Mouse (Mus musculus): ENCODE results near the gene Susd1. TPM values are rescaled to one million over a fixed set of nuclear protein-coding genes. Genes with fewer than 3 reads are reported as not detected.

The Susd1 gene
- total RNA-seq, 4 experiments from 2014 or later: 0.13 to 0.40 TPM; not detected in 2

- no peak for DNase-seq (ENCODE audit: low spot score in 2 of 2)
These were observed 4.4 kb downstream of the Susd1 start for GRCm38 (mm10) chr4:59434039-59434438.

- DNase-seq (ENCODE audit: low spot score in 2 of 2): no peak
These were observed 9.3 kb downstream of the Susd1 start for GRCm38 (mm10) chr4:59429128-59429527.

- DNase-seq (ENCODE audit: low spot score in 2 of 2): no peak
These were observed 12.0 kb downstream of the Susd1 start for GRCm38 (mm10) chr4:59426429-59426828.

- DNase-seq (ENCODE audit: low spot score in 2 of 2): no peak
These were observed 15.6 kb downstream of the Susd1 start for GRCm38 (mm10) chr4:59422808-59423207.

- DNase-seq (ENCODE audit: low spot score in 2 of 2): no peak
These were observed 16.2 kb downstream of the Susd1 start for GRCm38 (mm10) chr4:59422025-59422783.

GRCm38 (mm10) chr4:59421369-59421746 is 17.1 kb downstream of the Susd1 start:
- no peak for DNase-seq (ENCODE audit: low spot score in 2 of 2)

GRCm38 (mm10) chr4:59420695-59421368 is 17.6 kb downstream of the Susd1 start:
- DNase-seq (ENCODE audit: low spot score in 2 of 2): no peak

- DNase-seq (ENCODE audit: low spot score in 2 of 2): no peak
These were observed 19.2 kb downstream of the Susd1 start for GRCm38 (mm10) chr4:59419211-59419610.

GRCm38 (mm10) chr4:59413428-59413827 is 25.0 kb downstream of the Susd1 start:
- DNase-seq (ENCODE audit: low spot score in 2 of 2): no peak

GRCm38 (mm10) chr4:59411153-59411552 is 27.3 kb downstream of the Susd1 start:
- DNase-seq (ENCODE audit: low spot score in 2 of 2): no peak

- no peak for DNase-seq (ENCODE audit: low spot score in 2 of 2)
These were observed 30.7 kb downstream of the Susd1 start for GRCm38 (mm10) chr4:59407766-59408165.

GRCm38 (mm10) chr4:59404375-59404774 is 34.1 kb downstream of the Susd1 start:
- no peak for DNase-seq (ENCODE audit: low spot score in 2 of 2)

- DNase-seq (ENCODE audit: low spot score in 2 of 2): no peak
These were observed 37.5 kb downstream of the Susd1 start for GRCm38 (mm10) chr4:59400931-59401330.

- DNase-seq (ENCODE audit: low spot score in 2 of 2): no peak
These were observed 39.1 kb downstream of the Susd1 start for GRCm38 (mm10) chr4:59399343-59399742.

GRCm38 (mm10) chr4:59395528-59395927 is 42.9 kb downstream of the Susd1 start:
- no peak for DNase-seq (ENCODE audit: low spot score in 2 of 2)

GRCm38 (mm10) chr4:59394155-59394554 is 44.3 kb downstream of the Susd1 start:
- no peak for DNase-seq (ENCODE audit: low spot score in 2 of 2)

- DNase-seq (ENCODE audit: low spot score in 2 of 2): no peak
These were observed 49.9 kb downstream of the Susd1 start for GRCm38 (mm10) chr4:59388447-59389030.

- no peak for DNase-seq (ENCODE audit: low spot score in 2 of 2)
These were observed 50.8 kb downstream of the Susd1 start for GRCm38 (mm10) chr4:59387387-59388210.

- DNase-seq (ENCODE audit: low spot score in 2 of 2): no peak
These were observed 53.1 kb downstream of the Susd1 start for GRCm38 (mm10) chr4:59385254-59385895.

- DNase-seq (ENCODE audit: low spot score in 2 of 2): no peak
These were observed 54.6 kb downstream of the Susd1 start for GRCm38 (mm10) chr4:59383791-59384190.

GRCm38 (mm10) chr4:59382131-59382530 is 56.3 kb downstream of the Susd1 start:
- no peak for DNase-seq (ENCODE audit: low spot score in 2 of 2)

Measured in gastrocnemius, adult 8-10 months (tissue).